Mouse (Mus musculus) hindbrain, embryonic 13.5 days (tissue): ENCODE data around the gene Plet1. TPM values are rescaled to one million over a fixed set of nuclear protein-coding genes. Genes with fewer than 3 reads are reported as not detected.
A peak's percentile ranks its signal among the peaks of the same experiment; 100 is the strongest.

Experiments used
- ATAC-seq: fragments of 200-750 bp; cut with Nextera tagmentation; 2 replicates; pipeline ENCODE4 v1.8.0; 2017; ENCODE audit warnings: moderate TSS enrichment; ENCODE audit not compliant: low FRiP score
- H3K27ac ChIP-seq: fragments of 300-500 bp; sonication (generic); 2 replicates; pipeline ENCODE4 v1.5.1; 2015; ENCODE audit warnings: inconsistent platforms, mild to moderate bottlenecking, moderate library complexity
- H3K27me3 ChIP-seq: fragments of 300-500 bp; sonication (generic); 2 replicates; pipeline ENCODE4 v1.6.1; 2015; ENCODE audit warnings: mild to moderate bottlenecking, inconsistent platforms
- H3K36me3 ChIP-seq: fragments of 300-500 bp; sonication (generic); 2 replicates; pipeline ENCODE4 v1.6.1; 2015; ENCODE audit warnings: mild to moderate bottlenecking, inconsistent platforms
- H3K4me1 ChIP-seq: fragments of 300-500 bp; sonication (generic); replicated peaks from 2 replicates; pipeline ENCODE4 v1.6.1; 2015; ENCODE audit warnings: inconsistent platforms
- H3K4me2 ChIP-seq: fragments of 300-500 bp; sonication (generic); 2 replicates; pipeline ENCODE4 v1.6.1; 2015; ENCODE audit warnings: inconsistent platforms, mild to moderate bottlenecking, moderate library complexity
- H3K4me3 ChIP-seq: fragments of 300-500 bp; sonication (generic); 2 replicates; pipeline ENCODE4 v1.5.1; 2015; ENCODE audit warnings: mild to moderate bottlenecking, inconsistent platforms
- H3K9ac ChIP-seq: fragments of 300-500 bp; sonication (generic); 2 replicates; pipeline ENCODE4 v1.6.1; 2015; ENCODE audit warnings: mild to moderate bottlenecking, inconsistent platforms
- H3K9me3 ChIP-seq: fragments of 300-500 bp; sonication (generic); 2 replicates; pipeline ENCODE4 v1.6.1; 2016; ENCODE audit warnings: inconsistent platforms
- WGBS: fragments of 180-500 bp; shearing (Covaris S2); methylation state at CpG from one replicate; pipeline ENCODE4 v1.1.7; 2015; 5-methylcytosine and 5-hydroxymethylcytosine counted together
- polyA plus RNA-seq: library from polyadenylated mRNA; unstranded; fragments of >200 nt; fragmentation: Nextera tagmentation; extraction: Ambion mirVana; gene quantifications from 2 replicates; pipeline ENCODE4 v1.2.1, GENCODE M21; 2015

Gene Plet1
- polyA plus RNA-seq, 1 experiment from 2014 or later, result 0.48 TPM

GRCm38 (mm10) chr9:50522574-50522973 is 28.2 kb downstream of the Plet1 start:
- no peaks in the 10 kb centered on the region for H3K9me3 ChIP-seq
- H3K36me3 ChIP-seq, result peaks cover 20% of the 10 kb centered on the region
- WGBS, result 84% methylated on average over 5 of the region's 5 CpGs
- no peak overlapping the region for H3K4me2 ChIP-seq
- no peak for ATAC-seq
- no peak overlapping the region for H3K27ac ChIP-seq
- no peak overlapping the region for H3K4me3 ChIP-seq
- peaks cover 11% of the 10 kb centered on the region for H3K4me1 ChIP-seq
- H3K9ac ChIP-seq, result 0 out of 2 replicates have a peak overlapping the region, but pooled peaks have one; percentile 8
- no peaks in the 10 kb centered on the region for H3K27me3 ChIP-seq

- Histone ChIP-seq H3K27ac (no peak overlapping the region), H3K4me1 (peaks cover 17% of the 10 kb centered on the region), H3K9me3 (no peaks in the 10 kb centered on the region), H3K36me3 (peaks cover 20% of the 10 kb centered on the region), H3K4me2 (no peak overlapping the region), H3K4me3 (no peak overlapping the region), H3K27me3 (no peaks in the 10 kb centered on the region), H3K9ac (no peak overlapping the region)
- WGBS, result 90% methylated on average over 5 of the region's 5 CpGs
- ATAC-seq, result no peak
Observed at GRCm38 (mm10) chr9:50524936-50525335, 30.6 kb downstream of the Plet1 start.

GRCm38 (mm10) chr9:50525585-50525984 is 31.3 kb downstream of the Plet1 start:
- H3K27me3 ChIP-seq, result no peaks in the 10 kb centered on the region
- H3K9me3 ChIP-seq, result no peaks in the 10 kb centered on the region
- H3K36me3 ChIP-seq, result peaks cover 20% of the 10 kb centered on the region
- H3K4me1 ChIP-seq, result peaks cover 17% of the 10 kb centered on the region
- H3K4me3 ChIP-seq, result no peak overlapping the region
- no peak overlapping the region for H3K4me2 ChIP-seq
- H3K9ac ChIP-seq, result no peak overlapping the region; the same call in 1 of the 2 replicates
- no peak overlapping the region for H3K27ac ChIP-seq
- ATAC-seq, result no peak
- 91% methylated on average over 5 of the region's 5 CpGs for WGBS

DNA sequence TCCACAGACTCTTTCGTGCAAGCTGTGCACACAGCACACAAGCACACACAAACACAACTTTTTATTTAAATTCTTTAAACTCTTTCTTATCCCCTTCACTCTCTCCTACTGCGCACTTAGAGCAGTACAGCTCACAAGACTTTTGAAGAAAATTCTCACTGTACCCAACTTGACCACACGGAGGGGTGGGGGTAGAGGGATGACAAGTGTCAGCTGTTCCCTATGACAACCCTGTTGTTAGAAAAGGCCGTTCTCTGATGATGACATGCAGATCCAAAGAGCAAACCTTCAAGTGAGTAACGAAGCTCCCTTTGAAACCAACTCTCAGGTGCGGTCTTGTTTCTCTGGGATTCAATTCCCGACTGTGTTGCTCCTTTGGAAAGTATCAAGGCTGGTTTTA is 33.5 kb downstream of the Plet1 start:
- H3K4me2 ChIP-seq, result peak overlapping the region; percentile 62
- ATAC-seq, result peak; percentile 23; the same call in 1 of the 2 replicates
- H3K36me3 ChIP-seq, result peaks cover 10% of the 10 kb centered on the region
- H3K4me3 ChIP-seq, result peak overlapping the region; percentile 68
- no peak overlapping the region for H3K27ac ChIP-seq
- peak overlapping the region; percentile 77 for H3K9ac ChIP-seq
- WGBS, result 48% methylated on average over 7 of the region's 7 CpGs
- no peaks in the 10 kb centered on the region for H3K27me3 ChIP-seq
- no peaks in the 10 kb centered on the region for H3K9me3 ChIP-seq
- H3K4me1 ChIP-seq, result peaks cover 17% of the 10 kb centered on the region

DNA sequence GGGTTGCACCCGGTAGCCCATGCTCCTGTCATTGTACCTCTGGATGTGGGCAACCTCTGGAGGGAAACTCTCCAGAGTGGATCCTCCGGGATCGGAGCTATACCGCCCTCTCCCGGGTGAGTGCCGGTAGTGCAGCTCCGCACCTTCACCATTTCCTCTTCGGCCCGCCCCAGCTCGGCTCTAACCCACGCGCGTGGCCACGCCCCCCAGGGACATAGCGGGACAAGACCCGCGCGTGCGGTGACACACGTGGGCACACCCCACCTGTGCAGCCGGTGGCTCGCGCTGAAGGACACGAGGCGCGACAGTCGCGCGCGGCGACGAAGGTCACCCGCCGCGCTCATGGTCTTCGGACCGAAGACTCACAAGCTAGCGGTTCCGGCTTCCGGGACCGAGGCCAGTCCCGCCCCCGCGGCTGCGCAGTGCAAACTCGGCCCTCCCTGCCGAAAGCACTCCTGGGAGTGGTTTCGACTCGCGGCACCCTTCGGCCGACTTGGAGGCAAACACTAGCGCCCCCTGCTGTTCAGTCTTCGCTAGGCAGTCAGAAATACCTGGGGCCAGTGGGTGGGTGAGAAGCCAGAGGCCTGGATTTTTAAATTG is 34.1 kb downstream of the Plet1 start, which contains the start of gene Pts:
Gene Pts (minus strand): TSS at position 432 of the 600 bp plus-strand sequence.
- peak; percentile 99 for ATAC-seq
- Histone ChIP-seq H3K4me3 (peak within 1 kb of the TSS; percentile 68), H3K9ac (peak within 1 kb of the TSS; percentile 77), H3K27ac (peak within 1 kb of the TSS; percentile 89), H3K36me3 (peaks cover 10% of the 10 kb centered on the region), H3K27me3 (no peaks in the 10 kb centered on the region), H3K4me1 (peaks cover 17% of the 10 kb centered on the region), H3K9me3 (no peaks in the 10 kb centered on the region), H3K4me2 (peak within 1 kb of the TSS; percentile 62)
- under 1% methylated on average over 54 of the region's 54 CpGs for WGBS

GRCm38 (mm10) chr9:50530890-50531289 is 36.6 kb downstream of the Plet1 start:
- Histone ChIP-seq H3K9me3 (no peaks in the 10 kb centered on the region), H3K9ac (no peak overlapping the region), H3K27me3 (no peaks in the 10 kb centered on the region), H3K36me3 (no peaks in the 10 kb centered on the region), H3K4me2 (no peak overlapping the region), H3K4me3 (no peak overlapping the region), H3K27ac (peak overlapping the region; percentile 30; the same call in 1 of the 2 replicates), H3K4me1 (peaks cover 17% of the 10 kb centered on the region)
- WGBS, result 43% methylated on average over 2 of the region's 2 CpGs
- ATAC-seq, result no peak

DNA sequence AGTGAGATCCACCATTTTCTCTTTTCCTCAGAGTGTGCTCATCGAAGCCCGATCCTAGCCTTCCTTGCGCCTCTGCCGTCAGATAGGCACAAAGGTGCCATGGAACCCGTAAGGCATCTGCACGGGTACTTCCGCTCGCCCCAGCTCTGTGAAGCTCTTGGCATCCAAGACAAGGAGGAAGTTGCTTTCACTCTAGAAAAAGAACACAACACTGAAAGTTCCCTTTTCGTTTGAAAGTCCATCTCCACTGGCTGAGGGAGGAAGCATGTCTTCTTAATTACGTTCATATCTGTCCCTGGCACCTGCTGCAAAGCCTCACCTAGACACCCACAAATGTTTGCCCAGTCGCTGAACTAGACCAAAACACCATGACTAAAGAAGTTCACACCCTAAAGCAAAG is 39.0 kb downstream of the Plet1 start:
- no peak overlapping the region for H3K9ac ChIP-seq
- WGBS, result 89% methylated on average over 11 of the region's 11 CpGs
- H3K4me1 ChIP-seq, result no peaks in the 10 kb centered on the region
- no peak overlapping the region for H3K4me3 ChIP-seq
- no peaks in the 10 kb centered on the region for H3K27me3 ChIP-seq
- H3K9me3 ChIP-seq, result no peaks in the 10 kb centered on the region
- no peak overlapping the region for H3K27ac ChIP-seq
- H3K4me2 ChIP-seq, result no peak overlapping the region
- no peak for ATAC-seq
- H3K36me3 ChIP-seq, result no peaks in the 10 kb centered on the region

- no peaks in the 10 kb centered on the region for H3K27me3 ChIP-seq
- H3K4me2 ChIP-seq, result no peak overlapping the region
- no peak for ATAC-seq
- 87% methylated on average over 3 of the region's 3 CpGs for WGBS
- no peaks in the 10 kb centered on the region for H3K4me1 ChIP-seq
- H3K27ac ChIP-seq, result no peak overlapping the region
- H3K36me3 ChIP-seq, result no peaks in the 10 kb centered on the region
- H3K4me3 ChIP-seq, result no peak overlapping the region
- H3K9ac ChIP-seq, result no peak overlapping the region
- no peaks in the 10 kb centered on the region for H3K9me3 ChIP-seq
Observed at GRCm38 (mm10) chr9:50533791-50534190, 39.5 kb downstream of the Plet1 start.

GRCm38 (mm10) chr9:50535930-50536329 is 41.6 kb downstream of the Plet1 start:
- H3K4me3 ChIP-seq, result no peak overlapping the region
- H3K9me3 ChIP-seq, result no peaks in the 10 kb centered on the region
- H3K27me3 ChIP-seq, result no peaks in the 10 kb centered on the region
- WGBS, result 92% methylated on average over 5 of the region's 5 CpGs
- H3K4me2 ChIP-seq, result no peak overlapping the region
- H3K36me3 ChIP-seq, result no peaks in the 10 kb centered on the region
- no peaks in the 10 kb centered on the region for H3K4me1 ChIP-seq
- H3K27ac ChIP-seq, result no peak overlapping the region
- no peak for ATAC-seq
- H3K9ac ChIP-seq, result no peak overlapping the region

DNA sequence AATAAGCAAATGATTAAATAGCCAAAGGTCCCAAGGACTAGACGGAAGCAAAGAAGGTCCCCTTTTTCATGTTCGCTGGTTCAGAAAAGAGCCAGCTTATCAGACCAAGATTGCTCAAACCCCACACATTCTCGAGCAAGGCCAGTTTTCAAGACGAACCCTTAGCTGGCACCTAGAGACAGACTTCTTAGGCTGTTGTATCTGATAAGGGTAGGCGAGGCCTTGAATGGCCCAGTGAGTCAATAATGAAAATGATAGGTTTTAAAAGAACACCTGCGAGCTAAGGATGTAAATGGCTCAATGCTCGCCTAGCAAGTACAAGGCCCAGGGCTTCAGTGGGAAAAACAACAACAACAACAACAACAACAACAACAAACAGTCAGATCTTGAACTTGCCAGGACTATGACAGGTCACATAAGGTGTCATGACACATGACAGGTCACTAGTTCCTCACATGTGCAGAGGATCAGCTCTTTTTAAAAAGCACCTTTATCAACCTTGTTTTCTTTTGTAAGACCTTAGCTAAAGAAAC is 42.3 kb downstream of the Plet1 start:
- ATAC-seq, result no peak
- Histone ChIP-seq H3K27me3 (no peaks in the 10 kb centered on the region), H3K4me2 (no peak overlapping the region), H3K9me3 (no peaks in the 10 kb centered on the region), H3K4me3 (no peak overlapping the region), H3K36me3 (no peaks in the 10 kb centered on the region), H3K27ac (no peak overlapping the region), H3K9ac (no peak overlapping the region), H3K4me1 (no peaks in the 10 kb centered on the region)
- WGBS, result 85% methylated on average over 7 of the region's 7 CpGs

GRCm38 (mm10) chr9:50537295-50537694 is 43.0 kb downstream of the Plet1 start:
- Histone ChIP-seq H3K27me3 (no peaks in the 10 kb centered on the region), H3K4me2 (no peak overlapping the region), H3K4me1 (no peaks in the 10 kb centered on the region), H3K4me3 (no peak overlapping the region), H3K9me3 (no peaks in the 10 kb centered on the region), H3K27ac (no peak overlapping the region), H3K36me3 (no peaks in the 10 kb centered on the region), H3K9ac (no peak overlapping the region)
- 85% methylated on average over 4 of the region's 4 CpGs for WGBS
- ATAC-seq, result no peak

GRCm38 (mm10) chr9:50540170-50540569 is 45.8 kb downstream of the Plet1 start:
- no peaks in the 10 kb centered on the region for H3K9me3 ChIP-seq
- no peaks in the 10 kb centered on the region for H3K36me3 ChIP-seq
- H3K27me3 ChIP-seq, result no peaks in the 10 kb centered on the region
- no peak overlapping the region for H3K4me2 ChIP-seq
- no peak for ATAC-seq
- H3K27ac ChIP-seq, result no peak overlapping the region
- no peak overlapping the region for H3K9ac ChIP-seq
- WGBS, result 79% methylated on average over 7 of the region's 7 CpGs
- no peak overlapping the region for H3K4me3 ChIP-seq
- H3K4me1 ChIP-seq, result no peaks in the 10 kb centered on the region

GRCm38 (mm10) chr9:50542401-50542800 is 48.1 kb downstream of the Plet1 start:
- no peaks in the 10 kb centered on the region for H3K36me3 ChIP-seq
- H3K4me1 ChIP-seq, result no peaks in the 10 kb centered on the region
- no peak overlapping the region for H3K27ac ChIP-seq
- no peaks in the 10 kb centered on the region for H3K9me3 ChIP-seq
- no peak overlapping the region for H3K9ac ChIP-seq
- no peak for ATAC-seq
- H3K4me3 ChIP-seq, result no peak overlapping the region
- no peaks in the 10 kb centered on the region for H3K27me3 ChIP-seq
- 79% methylated on average over 9 of the region's 9 CpGs for WGBS
- H3K4me2 ChIP-seq, result no peak overlapping the region
